Mouse (Mus musculus): ENCODE data around the gene Sept9. TPM values are rescaled to one million over a fixed set of nuclear protein-coding genes. Genes with fewer than 3 reads are reported as not detected.
"Not testable (repeated sequence)": the region's sequence is repeated elsewhere in the genome, so short reads cannot be mapped to it uniquely, and the experiment has no call there.

Gene Sept9
- polyA plus RNA-seq, 1 experiment from 2014 or later = 50.6 TPM

DNA sequence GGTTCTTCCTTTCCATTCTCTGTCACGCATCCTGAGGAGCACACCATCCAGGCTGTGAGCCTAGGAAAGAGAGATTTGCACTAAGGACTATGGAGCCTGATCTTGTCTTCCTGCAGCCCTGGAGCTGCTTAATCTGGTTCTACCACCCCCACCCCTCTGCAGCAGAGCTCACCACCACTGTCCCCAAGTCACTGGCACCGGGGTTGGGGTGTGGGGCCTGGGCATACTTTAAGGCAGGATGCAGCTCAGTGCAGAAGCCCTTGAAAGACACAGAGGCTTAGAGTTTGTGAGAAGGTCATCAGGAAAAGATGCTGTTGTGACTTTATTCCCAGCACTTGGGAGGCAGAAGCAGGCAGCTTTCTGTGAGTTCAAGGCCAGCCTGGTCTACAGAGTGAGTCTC is 135.7 kb downstream of the Sept9 start:
- Histone ChIP-seq H3K4me1 (replicated peaks) (peaks cover 91% of the 10 kb centered on the region), H3K9ac (no peak overlapping the region), H3K27me3 (no peaks in the 10 kb centered on the region), H3K9me3 (replicated peaks) (no peaks in the 10 kb centered on the region), H3K27ac (peak overlapping the region; percentile 79), H3K36me3 (no peaks in the 10 kb centered on the region), H3K4me2 (peak overlapping the region; percentile 94; the same call in 1 of the 2 replicates), H3K4me3 (no peak overlapping the region)
- ATAC-seq (replicated peaks; ENCODE audit: insufficient number of reproducible peaks, insufficient read depth, low FRiP score, low read depth) = no peak
- 78% methylated on average over 2 of the region's 2 CpGs for WGBS

- Histone ChIP-seq H3K4me2 (no peak overlapping the region), H3K9ac (no peak overlapping the region), H3K4me3 (no peak overlapping the region), H3K4me1 (replicated peaks) (peaks cover 89% of the 10 kb centered on the region), H3K36me3 (no peaks in the 10 kb centered on the region), H3K27ac (no peak overlapping the region), H3K27me3 (no peaks in the 10 kb centered on the region), H3K9me3 (replicated peaks) (no peaks in the 10 kb centered on the region)
- ATAC-seq (replicated peaks; ENCODE audit: insufficient number of reproducible peaks, insufficient read depth, low FRiP score, low read depth) = no peak
- WGBS = 62% methylated on average over 7 of the region's 7 CpGs
Measured at GRCm38 (mm10) chr11:117336081-117336788, 136.8 kb downstream of the Sept9 start.

GRCm38 (mm10) chr11:117337749-117338148 is 138.3 kb downstream of the Sept9 start:
- Histone ChIP-seq H3K4me2 (no peak overlapping the region; the same call in 1 of the 2 replicates), H3K4me1 (replicated peaks) (peaks cover 81% of the 10 kb centered on the region), H3K9ac (no peak overlapping the region), H3K27me3 (no peaks in the 10 kb centered on the region), H3K9me3 (replicated peaks) (no peaks in the 10 kb centered on the region), H3K36me3 (no peaks in the 10 kb centered on the region), H3K27ac (no peak overlapping the region), H3K4me3 (no peak overlapping the region)
- WGBS = 84% methylated on average over 9 of the region's 9 CpGs
- no peak for ATAC-seq (replicated peaks; ENCODE audit: insufficient number of reproducible peaks, insufficient read depth, low FRiP score, low read depth)

DNA sequence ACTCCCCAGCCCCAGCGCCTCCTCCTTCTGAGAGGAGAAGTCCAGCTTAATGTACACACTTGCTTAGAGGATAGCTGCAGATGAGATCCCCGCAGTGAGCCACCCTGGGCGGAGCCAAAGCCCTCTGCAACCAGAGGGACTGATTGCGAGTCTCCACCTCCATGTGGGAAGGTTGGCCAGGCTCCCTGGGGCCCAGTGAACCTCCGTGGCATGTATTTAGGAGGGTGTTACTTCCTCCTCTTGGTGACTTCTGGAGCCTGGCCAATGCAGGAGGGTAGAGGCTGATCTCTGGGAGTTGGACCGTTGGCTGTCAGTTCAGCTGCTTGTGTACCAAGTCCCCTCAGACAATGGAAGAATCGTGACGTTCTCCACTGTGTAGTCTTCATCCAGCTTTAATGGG is 139.0 kb downstream of the Sept9 start:
- 16% methylated on average over 8 of the region's 8 CpGs for WGBS
- Histone ChIP-seq H3K9ac (no peak overlapping the region), H3K4me2 (peak overlapping the region; percentile 19; the same call in 1 of the 2 replicates), H3K27ac (peak overlapping the region; percentile 63), H3K36me3 (no peaks in the 10 kb centered on the region), H3K4me1 (replicated peaks) (peaks cover 79% of the 10 kb centered on the region), H3K9me3 (replicated peaks) (no peaks in the 10 kb centered on the region), H3K4me3 (no peak overlapping the region), H3K27me3 (no peaks in the 10 kb centered on the region)
- peak; percentile 68 for ATAC-seq (replicated peaks; ENCODE audit: insufficient number of reproducible peaks, insufficient read depth, low FRiP score, low read depth)

GRCm38 (mm10) chr11:117339050-117339449 is 139.6 kb downstream of the Sept9 start:
- no peaks in the 10 kb centered on the region for H3K27me3 ChIP-seq
- H3K4me1 ChIP-seq (replicated peaks) = peaks cover 79% of the 10 kb centered on the region
- ATAC-seq (replicated peaks; ENCODE audit: insufficient number of reproducible peaks, insufficient read depth, low FRiP score, low read depth) = no peak
- peak overlapping the region; percentile 63 for H3K27ac ChIP-seq
- H3K4me2 ChIP-seq = no peak overlapping the region
- H3K4me3 ChIP-seq = no peak overlapping the region
- WGBS = 85% methylated on average over 3 of the region's 3 CpGs
- H3K36me3 ChIP-seq = no peaks in the 10 kb centered on the region
- no peak overlapping the region for H3K9ac ChIP-seq
- no peaks in the 10 kb centered on the region for H3K9me3 ChIP-seq (replicated peaks)

DNA sequence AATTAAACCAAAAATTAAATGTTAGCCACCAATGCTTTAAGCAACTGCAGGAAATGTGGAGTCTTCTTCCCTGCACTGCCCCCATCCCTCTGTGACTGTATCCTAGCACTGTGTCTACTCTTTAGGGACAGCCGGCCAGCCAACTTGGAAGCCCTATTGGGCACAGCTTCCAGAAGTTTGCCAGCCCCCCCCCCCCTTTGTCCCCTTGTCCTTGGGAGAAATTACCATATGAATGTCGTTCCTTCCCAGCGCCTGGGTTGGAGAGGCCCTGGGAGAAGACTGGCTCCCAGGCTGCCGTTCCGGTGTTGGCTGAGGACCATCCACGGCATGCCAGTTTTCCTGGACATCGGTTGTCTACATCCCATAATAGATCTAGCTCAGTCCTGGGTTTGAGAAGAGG is 141.8 kb downstream of the Sept9 start:
- WGBS = 56% methylated on average over 7 of the region's 7 CpGs
- Histone ChIP-seq H3K4me1 (replicated peaks) (peaks cover 80% of the 10 kb centered on the region), H3K36me3 (no peaks in the 10 kb centered on the region), H3K27ac (no peak overlapping the region), H3K4me3 (no peak overlapping the region), H3K9ac (no peak overlapping the region), H3K9me3 (replicated peaks) (no peaks in the 10 kb centered on the region), H3K27me3 (no peaks in the 10 kb centered on the region), H3K4me2 (no peak overlapping the region)
- ATAC-seq (replicated peaks; ENCODE audit: insufficient number of reproducible peaks, insufficient read depth, low FRiP score, low read depth) = no peak

DNA sequence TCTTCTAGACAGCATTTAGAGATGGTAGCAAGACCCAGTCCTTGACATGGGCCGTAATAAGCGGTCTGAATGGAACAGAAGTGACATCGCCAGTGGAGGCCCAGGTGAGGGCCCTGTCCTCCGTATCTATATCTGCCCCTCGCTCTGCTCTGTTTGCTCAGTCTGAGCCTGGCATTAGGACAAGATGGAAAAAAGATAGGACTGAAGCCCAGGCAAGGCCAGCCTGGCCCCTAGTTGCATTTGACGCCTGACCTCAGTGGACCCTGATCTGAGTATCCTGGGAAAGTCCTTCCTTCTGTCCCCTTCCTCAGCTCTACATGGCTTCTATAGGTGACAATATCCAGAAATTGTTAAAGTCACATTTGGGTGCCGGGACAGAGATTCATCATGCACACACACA is 142.6 kb downstream of the Sept9 start:
- no peaks in the 10 kb centered on the region for H3K27me3 ChIP-seq
- H3K27ac ChIP-seq = no peak overlapping the region
- ATAC-seq (replicated peaks; ENCODE audit: insufficient number of reproducible peaks, insufficient read depth, low FRiP score, low read depth) = no peak
- H3K9ac ChIP-seq = no peak overlapping the region
- H3K4me1 ChIP-seq (replicated peaks) = peaks cover 85% of the 10 kb centered on the region
- 87% methylated on average over 7 of the region's 7 CpGs for WGBS
- H3K4me2 ChIP-seq = no peak overlapping the region
- H3K4me3 ChIP-seq = no peak overlapping the region
- H3K9me3 ChIP-seq (replicated peaks) = no peaks in the 10 kb centered on the region
- H3K36me3 ChIP-seq = no peaks in the 10 kb centered on the region

DNA sequence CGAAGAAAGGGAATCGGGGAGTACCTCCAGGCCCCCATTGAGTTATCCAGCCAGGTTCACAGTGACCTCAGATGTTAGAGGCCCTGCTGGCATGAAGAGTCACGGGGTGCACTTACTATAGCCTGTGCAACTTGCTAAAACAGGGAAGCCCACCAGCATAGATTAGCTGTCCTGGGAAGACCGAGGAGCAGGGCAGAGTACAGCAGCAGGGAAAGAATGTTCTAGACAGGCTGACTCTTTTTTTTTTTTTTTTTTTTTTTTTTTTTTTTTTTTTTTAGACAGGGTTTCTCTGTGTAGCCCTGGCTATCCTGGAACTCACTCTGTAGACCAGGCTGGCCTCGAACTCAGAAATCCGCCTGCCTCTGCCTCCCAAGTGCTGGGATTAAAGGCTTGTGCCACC is 143.0 kb downstream of the Sept9 start:
- not testable (repeated sequence) for H3K36me3 ChIP-seq; H3K27ac ChIP-seq; H3K9me3 ChIP-seq (replicated peaks); H3K9ac ChIP-seq; H3K4me2 ChIP-seq; ATAC-seq (replicated peaks; ENCODE audit: insufficient number of reproducible peaks, insufficient read depth, low FRiP score, low read depth); H3K4me3 ChIP-seq; H3K27me3 ChIP-seq
- H3K4me1 ChIP-seq (replicated peaks) = peaks cover 87% of the 10 kb centered on the region
- WGBS = 88% methylated on average over 5 of the region's 6 CpGs

DNA sequence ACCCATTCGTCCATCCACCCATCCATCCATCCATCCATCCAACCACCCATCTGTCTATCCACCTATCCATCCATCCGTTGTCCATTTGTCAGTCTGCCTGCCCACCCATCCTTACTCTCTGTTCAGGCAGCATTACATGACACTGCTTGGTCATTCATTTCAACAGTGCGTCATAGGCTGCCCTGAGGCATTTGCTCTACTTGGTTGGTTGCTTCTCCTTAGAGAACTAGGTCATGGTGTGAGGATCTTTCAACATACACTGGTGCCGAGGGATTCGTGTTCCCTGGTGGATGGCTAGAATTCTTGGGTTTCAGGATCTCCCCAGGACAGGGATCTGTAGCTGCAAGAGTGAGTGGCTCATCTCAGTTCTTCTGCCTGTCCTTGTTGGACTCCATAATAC is 144.3 kb downstream of the Sept9 start:
- Histone ChIP-seq H3K27me3 (no peaks in the 10 kb centered on the region), H3K9ac (no peak overlapping the region), H3K9me3 (replicated peaks) (no peaks in the 10 kb centered on the region), H3K27ac (peak overlapping the region; percentile 72; the same call in 1 of the 2 replicates), H3K36me3 (no peaks in the 10 kb centered on the region), H3K4me3 (no peak overlapping the region), H3K4me2 (no peak overlapping the region), H3K4me1 (replicated peaks) (peaks cover 86% of the 10 kb centered on the region)
- WGBS = 77% methylated on average over 5 of the region's 5 CpGs
- no peak for ATAC-seq (replicated peaks; ENCODE audit: insufficient number of reproducible peaks, insufficient read depth, low FRiP score, low read depth)

- no peak for ATAC-seq (replicated peaks; ENCODE audit: insufficient number of reproducible peaks, insufficient read depth, low FRiP score, low read depth)
- Histone ChIP-seq H3K27ac (peak overlapping the region; percentile 72), H3K36me3 (no peaks in the 10 kb centered on the region), H3K27me3 (no peaks in the 10 kb centered on the region), H3K9ac (no peak overlapping the region), H3K9me3 (replicated peaks) (no peaks in the 10 kb centered on the region), H3K4me2 (0 out of 2 replicates have a peak overlapping the region, but pooled peaks have one; percentile 16), H3K4me3 (no peak overlapping the region), H3K4me1 (replicated peaks) (peaks cover 86% of the 10 kb centered on the region)
- 30% methylated on average over 11 of the region's 11 CpGs for WGBS
Measured at GRCm38 (mm10) chr11:117344339-117345021, 145.0 kb downstream of the Sept9 start.

DNA sequence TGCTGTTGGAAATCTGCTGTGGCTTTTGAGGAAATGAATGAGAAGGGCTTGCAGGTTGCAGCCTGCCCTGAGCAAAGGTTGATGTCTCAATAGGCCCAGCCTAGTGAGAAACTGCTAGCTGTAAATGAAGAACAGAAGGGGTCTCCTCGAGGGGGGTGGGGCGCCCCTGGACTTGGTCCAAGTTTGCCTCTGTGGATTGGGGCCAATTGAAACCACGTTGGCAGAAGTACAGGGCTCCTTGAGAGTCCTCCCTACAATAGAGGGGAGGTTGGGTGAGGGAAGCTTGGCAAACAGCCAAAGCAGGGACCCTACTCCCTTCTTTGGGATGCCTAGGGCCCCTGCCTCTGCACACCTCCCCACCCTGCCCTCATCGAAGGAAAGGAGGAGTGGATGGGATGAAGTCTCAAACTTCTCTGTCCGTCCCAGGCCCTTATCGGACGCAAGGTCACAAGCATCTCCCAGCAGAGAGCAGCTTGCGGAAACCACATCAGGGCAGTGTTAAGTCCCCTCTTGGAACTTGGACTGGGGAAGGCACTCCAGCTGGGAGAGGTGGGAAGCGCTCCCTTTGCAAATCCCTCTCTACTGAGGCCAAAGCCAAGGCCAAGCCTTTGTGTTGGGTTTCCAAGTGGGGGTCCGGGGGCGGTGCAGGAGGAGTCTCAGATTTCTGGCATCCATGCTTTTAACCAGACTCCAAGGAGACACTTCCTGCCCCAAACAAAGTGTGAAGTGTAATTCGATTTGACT is 145.7 kb downstream of the Sept9 start:
- 0 out of 2 replicates have a peak overlapping the region, but pooled peaks have one; percentile 1 for H3K9ac ChIP-seq
- H3K4me2 ChIP-seq = peak overlapping the region; percentile 44
- H3K4me3 ChIP-seq = no peak overlapping the region
- no peaks in the 10 kb centered on the region for H3K36me3 ChIP-seq
- H3K27me3 ChIP-seq = no peaks in the 10 kb centered on the region
- H3K4me1 ChIP-seq (replicated peaks) = peaks cover 86% of the 10 kb centered on the region
- peak overlapping the region; percentile 72 for H3K27ac ChIP-seq
- no peaks in the 10 kb centered on the region for H3K9me3 ChIP-seq (replicated peaks)
- peak; percentile 61 for ATAC-seq (replicated peaks; ENCODE audit: insufficient number of reproducible peaks, insufficient read depth, low FRiP score, low read depth)
- WGBS = 10% methylated on average over 12 of the region's 12 CpGs
